Mouse (Mus musculus): ENCODE measurements around the gene Tnxb.
"Not testable (repeated sequence)": the region's sequence is repeated elsewhere in the genome, so short reads cannot be mapped to it uniquely, and the experiment has no call there.

- TF ChIP-seq CTCF (conservative IDR thresholded peaks at IDR 0.05; ENCODE audit: low read length); NANOG (IDR thresholded peaks at IDR 0.05; ENCODE audit: borderline replicate concordance, low read length); POU5F1 (IDR thresholded peaks at IDR 0.05; ENCODE audit: borderline replicate concordance, low read length): not testable (repeated sequence)
These were observed 74.3 kb downstream of the Tnxb start for GRCm38 (mm10) chr17:34744611-34745010.

Data from E14TG2a.4 (cell line).